Mouse (Mus musculus): Measurements from ENCODE around the gene Tut4. TPM values are rescaled to one million over a fixed set of nuclear protein-coding genes. Genes with fewer than 3 reads are reported as not detected.
A peak's percentile ranks its signal among the peaks of the same experiment; 100 is the strongest.

Gene Tut4
- total and polyA plus RNA-seq, 3 experiments, result 23.5 to 67.4 (median 26.3) TPM

- Histone ChIP-seq H3K4me3 (replicated peaks in 1 of 3; ENCODE audit: low read depth in 2 of 3, low read length in 2 of 3, poor library complexity in 1 of 3) (no peak overlapping the region), H3K27me3 (replicated peaks) (no peaks in the 10 kb centered on the region), H3K79me2 (replicated peaks; ENCODE audit: control insufficient read depth, extremely low read depth, insufficient read depth, poor library complexity, severe bottlenecking) (peaks cover 13% of the 10 kb centered on the region), H3K4me2 (ENCODE audit: insufficient read depth, low read depth, poor library complexity, severe bottlenecking) (no peak overlapping the region), H3K36me3 (replicated peaks in 1 of 2; ENCODE audit: control insufficient read depth in 1 of 2, insufficient read depth in 1 of 2, low read length in 1 of 2) (peaks cover 38 to 82% of the 10 kb centered on the region in 2 experiments), H3K9ac (ENCODE audit: insufficient read depth, low read depth) (no peak overlapping the region), H3K9me3 (replicated peaks; ENCODE audit: low read length) (no peaks in the 10 kb centered on the region), H3K27ac (ENCODE audit: insufficient read depth, low read depth) (no peak overlapping the region), H3K4me1 (ENCODE audit: control insufficient read depth in 1 of 2, insufficient read depth in 2 of 2) (peaks cover 0 to 6% of the 10 kb centered on the region in 2 experiments; a peak in 3 of 4 replicates)
- dilution Hi-C loops (cut with MboI; ENCODE audit: extremely low pct_ligation_motif_present, extremely low pct_unique_long_range_greater_than_20kb, low sequenced_read_pairs) (no loop called here), in situ Hi-C loops (cut with MboI; ENCODE audit: low pct_ligation_motif_present, low pct_unique_long_range_greater_than_20kb, low sequenced_read_pairs) (loop anchor here (25.0 kb wide), 1 partner anchor 235 kb away; the partner anchor contains the start of gene Coa7)
- TF ChIP-seq ZNF384 (IDR thresholded peaks at IDR 0.05; ENCODE audit: low read depth, low read length) (no peak), MAFK (IDR thresholded peaks at IDR 0.05; ENCODE audit: insufficient replicate concordance, low read length) (no peak), USF2 (conservative IDR thresholded peaks at IDR 0.05; ENCODE audit: low read depth, low read length) (no peak), TBP (conservative IDR thresholded peaks at IDR 0.05; ENCODE audit: low read depth, low read length) (no peak), ETS1 (conservative IDR thresholded peaks at IDR 0.05; ENCODE audit: low read depth, low read length) (no peak), SMC3 (IDR thresholded peaks at IDR 0.05; ENCODE audit: low read depth, low read length) (no peak), MAZ (IDR thresholded peaks at IDR 0.05; ENCODE audit: low read depth, low read length) (no peak), BHLHE40 (IDR thresholded peaks at IDR 0.05; ENCODE audit: low read depth, low read length) (no peak), TCF12 (IDR thresholded peaks at IDR 0.05; ENCODE audit: low read depth, low read length) (no peak), USF1 (IDR thresholded peaks at IDR 0.05; ENCODE audit: low read depth, low read length) (no peak), ZC3H11A (IDR thresholded peaks at IDR 0.05; ENCODE audit: low read depth, low read length) (no peak), SIN3A (IDR thresholded peaks at IDR 0.05; ENCODE audit: low read length) (no peak), ZMIZ1 (IDR thresholded peaks at IDR 0.05; ENCODE audit: low read depth, low read length) (no peak), UBTF (IDR thresholded peaks at IDR 0.05; ENCODE audit: low read depth, low read length) (no peak)
- DNase-seq (ENCODE audit: extremely low read depth), result no peak
Observed at GRCm38 (mm10) chr4:108572644-108573043, 113.4 kb downstream of the Tut4 start.

- DNase-seq (ENCODE audit: extremely low read depth), result peak; percentile 99
- peak within 1 kb of the TSS; percentile 97 for H3K4me2 ChIP-seq (ENCODE audit: insufficient read depth, low read depth, poor library complexity, severe bottlenecking)
- H3K79me2 ChIP-seq (replicated peaks; ENCODE audit: control insufficient read depth, extremely low read depth, insufficient read depth, poor library complexity, severe bottlenecking), result peaks cover 45% of the 10 kb centered on the region
- H3K9ac ChIP-seq (ENCODE audit: insufficient read depth, low read depth), result peak within 1 kb of the TSS; percentile 81
- H3K4me3 ChIP-seq (replicated peaks in 1 of 3; ENCODE audit: low read depth in 2 of 3, low read length in 2 of 3, poor library complexity in 1 of 3), result peak within 1 kb of the TSS; percentile 67 to 95 (median 95)
- H3K36me3 ChIP-seq (replicated peaks in 1 of 2; ENCODE audit: control insufficient read depth in 1 of 2, insufficient read depth in 1 of 2, low read length in 1 of 2), result peaks cover 15 to 31% of the 10 kb centered on the region in 2 experiments
- dilution Hi-C loops (cut with MboI; ENCODE audit: extremely low pct_ligation_motif_present, extremely low pct_unique_long_range_greater_than_20kb, low sequenced_read_pairs), result no loop called here
- H3K4me1 ChIP-seq (ENCODE audit: control insufficient read depth in 1 of 2, insufficient read depth in 2 of 2), result peaks cover 0 to 19% of the 10 kb centered on the region in 2 experiments; a peak in 3 of 4 replicates
- H3K27me3 ChIP-seq (replicated peaks), result no peaks in the 10 kb centered on the region
- H3K9me3 ChIP-seq (replicated peaks; ENCODE audit: low read length), result no peaks in the 10 kb centered on the region
- H3K27ac ChIP-seq (ENCODE audit: insufficient read depth, low read depth), result peak within 1 kb of the TSS; percentile 46; the same call in 1 of the 2 replicates
- in situ Hi-C loops (cut with MboI; ENCODE audit: low pct_ligation_motif_present, low pct_unique_long_range_greater_than_20kb, low sequenced_read_pairs), result no loop called here
- TF ChIP-seq IRF4 (IDR thresholded peaks at IDR 0.05; ENCODE audit: low read depth, low read length), result peak; percentile 75
- peak; percentile 40; the same call in 1 of the 2 replicates for TF ChIP-seq NRF1 (IDR thresholded peaks at IDR 0.05; ENCODE audit: low read depth, low read length)
- TF ChIP-seq TBP (conservative IDR thresholded peaks at IDR 0.05; ENCODE audit: low read depth, low read length), result peak; percentile 84
- no peak for TF ChIP-seq ZC3H11A (IDR thresholded peaks at IDR 0.05; ENCODE audit: low read depth, low read length)
- TF ChIP-seq RCOR1 (conservative IDR thresholded peaks at IDR 0.05; ENCODE audit: low read depth, low read length), result no peak
- no peak; the same call in 1 of the 2 replicates for TF ChIP-seq JUND (conservative IDR thresholded peaks at IDR 0.05; ENCODE audit: low read depth, low read length)
- TF ChIP-seq ZNF384 (IDR thresholded peaks at IDR 0.05; ENCODE audit: low read depth, low read length), result peak; percentile 99
- peak; percentile 83 for TF ChIP-seq KAT2A (IDR thresholded peaks at IDR 0.05; ENCODE audit: insufficient replicate concordance, low read length)
- peak; percentile 69 for TF ChIP-seq MAX (IDR thresholded peaks at IDR 0.05; ENCODE audit: low read length)
- TF ChIP-seq HCFC1 (IDR thresholded peaks at IDR 0.05; ENCODE audit: low read depth, low read length), result peak; percentile 90
- TF ChIP-seq MXI1 (IDR thresholded peaks at IDR 0.05; ENCODE audit: low read depth, low read length), result peak; percentile 96
- TF ChIP-seq NELFE (IDR thresholded peaks at IDR 0.05; ENCODE audit: low read depth, low read length), result peak; percentile 91
- TF ChIP-seq MEF2A (IDR thresholded peaks at IDR 0.05; ENCODE audit: borderline replicate concordance, low read depth, low read length), result peak; percentile 62; the same call in 1 of the 2 replicates
- TF ChIP-seq POLR2AphosphoS2 (IDR thresholded peaks at IDR 0.05; ENCODE audit: low read depth, low read length), result peak; percentile 68; the same call in 1 of the 2 replicates
- TF ChIP-seq ELF1 (IDR thresholded peaks at IDR 0.05; ENCODE audit: low read depth, low read length), result peak; percentile 93
- TF ChIP-seq PAX5 (IDR thresholded peaks at IDR 0.05; ENCODE audit: low read length), result no peak
- TF ChIP-seq ZMIZ1 (IDR thresholded peaks at IDR 0.05; ENCODE audit: low read depth, low read length), result peak; percentile 73; the same call in 1 of the 2 replicates
- peak; percentile 99 for TF ChIP-seq SIN3A (IDR thresholded peaks at IDR 0.05; ENCODE audit: low read length)
- peak; percentile 19; the same call in 1 of the 2 replicates for TF ChIP-seq MYC (IDR thresholded peaks at IDR 0.05; ENCODE audit: low read depth, low read length)
- TF ChIP-seq BHLHE40 (IDR thresholded peaks at IDR 0.05; ENCODE audit: low read depth, low read length), result peak; percentile 54
Observed at GRCm38 (mm10) chr4:108578840-108579742, 119.9 kb downstream of the Tut4 start, which contains the start of the genes Prpf38a and Orc1. Prpf38a (minus strand) TSS chr4:108579336. Orc1 (plus strand) TSS chr4:108579423.
